Mouse (Mus musculus) cerebellum, adult 2 months (tissue): Measurements from ENCODE around the gene Rock2.

ENCODE experiments used
- CTCF ChIP-seq: fragments of 200-500 bp; IDR thresholded peaks from 2 replicates; pipeline ENCODE4 v1.5.1; 2011; ENCODE audit warnings: low read depth, mild to moderate bottlenecking, control low read depth, low read length, moderate library complexity, borderline replicate concordance; ENCODE audit not compliant: insufficient read depth
- POLR2A ChIP-seq: fragments of 200-500 bp; IDR thresholded peaks from 2 replicates; pipeline ENCODE4 v1.6.1; 2011; ENCODE audit warnings: low read length, control low read depth, borderline replicate concordance; ENCODE audit not compliant: insufficient read depth

DNA sequence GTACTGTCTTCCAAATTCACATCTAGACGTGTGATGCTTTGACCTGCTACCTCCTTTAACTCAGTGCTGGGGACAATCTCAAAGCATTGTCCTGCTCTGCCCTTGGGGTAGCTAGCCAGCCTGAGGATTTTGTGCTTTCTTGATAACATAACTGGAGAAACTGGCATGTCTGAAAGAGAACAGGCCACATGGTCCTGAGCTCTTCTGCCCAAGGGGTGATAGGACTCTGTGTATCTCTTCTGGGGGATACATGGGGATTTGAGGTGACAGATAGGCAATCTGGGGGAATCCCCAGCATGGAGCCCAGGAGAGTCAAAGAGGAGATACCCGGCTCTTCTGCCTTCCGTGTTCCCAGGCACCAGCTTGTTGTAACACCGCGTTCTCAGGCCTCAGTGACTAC, 140.0 kb downstream of the Rock2 start:
- TF ChIP-seq CTCF = no peak
- TF ChIP-seq POLR2A = no peak
